Mouse (Mus musculus) embryo, embryonic 11.5 days (tissue): Measurements from ENCODE around the gene Klhl29.
"Not testable (repeated sequence)": the region's sequence is repeated elsewhere in the genome, so short reads cannot be mapped to it uniquely, and the experiment has no call there.

ENCODE experiments used
- DNase-seq: peaks from one replicate; pipeline ENCODE4 v3.0.0-alpha.2; 2012; ENCODE audit warnings: low read depth, low spot score

Gene Klhl29

GRCm38 (mm10) chr12:5358497-5358896 lies 17.0 kb downstream of the Klhl29 start:
- DNase-seq = no peak

- no peak for DNase-seq
Measured at GRCm38 (mm10) chr12:5353416-5353815, 22.1 kb downstream of the Klhl29 start.

GRCm38 (mm10) chr12:5352771-5353170 lies 22.7 kb downstream of the Klhl29 start:
- no peak for DNase-seq

- DNase-seq = no peak
Measured at GRCm38 (mm10) chr12:5350491-5351285, 24.8 kb downstream of the Klhl29 start.

GRCm38 (mm10) chr12:5345088-5345487 lies 30.4 kb downstream of the Klhl29 start:
- no peak for DNase-seq

GRCm38 (mm10) chr12:5344457-5344856 lies 31.0 kb downstream of the Klhl29 start:
- not testable (repeated sequence) for DNase-seq

- no peak for DNase-seq
Measured at GRCm38 (mm10) chr12:5340151-5340603, 35.3 kb downstream of the Klhl29 start.

GRCm38 (mm10) chr12:5336927-5337712 lies 38.4 kb downstream of the Klhl29 start:
- DNase-seq = no peak

- no peak for DNase-seq
Measured at GRCm38 (mm10) chr12:5336331-5336730, 39.2 kb downstream of the Klhl29 start.

GRCm38 (mm10) chr12:5334956-5335355 lies 40.5 kb downstream of the Klhl29 start:
- no peak for DNase-seq

GRCm38 (mm10) chr12:5334175-5334574 lies 41.3 kb downstream of the Klhl29 start:
- DNase-seq = no peak

- no peak for DNase-seq
Measured at GRCm38 (mm10) chr12:5331810-5332484, 43.5 kb downstream of the Klhl29 start.

GRCm38 (mm10) chr12:5330496-5331070 lies 44.9 kb downstream of the Klhl29 start:
- no peak for DNase-seq

- DNase-seq = no peak
Measured at GRCm38 (mm10) chr12:5322444-5323087, 52.9 kb downstream of the Klhl29 start.

- DNase-seq = no peak
Measured at GRCm38 (mm10) chr12:5321017-5321416, 54.5 kb downstream of the Klhl29 start.

- no peak for DNase-seq
Measured at GRCm38 (mm10) chr12:5319359-5319973, 56.0 kb downstream of the Klhl29 start.

- no peak for DNase-seq
Measured at GRCm38 (mm10) chr12:5316029-5316567, 59.4 kb downstream of the Klhl29 start.

GRCm38 (mm10) chr12:5307923-5308322 lies 67.6 kb downstream of the Klhl29 start:
- no peak for DNase-seq

GRCm38 (mm10) chr12:5305466-5305865 lies 70.0 kb downstream of the Klhl29 start:
- no peak for DNase-seq

- DNase-seq = no peak
Measured at GRCm38 (mm10) chr12:5303912-5304311, 71.6 kb downstream of the Klhl29 start.

GRCm38 (mm10) chr12:5303100-5303499 lies 72.4 kb downstream of the Klhl29 start:
- no peak for DNase-seq
